In the genomic region with DNA sequence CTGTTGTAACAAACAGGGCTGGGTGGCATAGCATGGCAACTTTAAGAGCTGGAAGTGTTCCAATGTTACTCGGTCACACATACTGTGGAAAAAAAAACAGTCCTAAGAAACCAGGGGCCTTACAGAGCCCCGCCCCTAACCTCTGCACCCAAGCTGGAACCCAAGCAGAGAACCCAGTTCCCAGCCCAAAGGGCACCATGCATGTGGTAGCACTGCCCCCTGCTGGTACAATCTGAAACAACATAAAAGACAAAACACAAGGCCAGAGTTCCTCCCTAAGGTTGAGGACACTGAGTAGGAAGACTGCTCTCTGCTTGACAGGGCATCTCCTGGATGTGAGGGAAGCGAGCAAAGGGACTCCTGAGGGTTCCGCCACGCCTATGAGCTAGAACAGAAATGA, we compare ENCODE assay signal across 9 mouse cellular contexts. TPM values are rescaled to one million over a fixed set of nuclear protein-coding genes. Genes with fewer than 3 reads are reported as not detected.
DNase-seq lines count a peak whose midpoint lies in the region; ATAC-seq and TF ChIP-seq lines count a peak whose summit lies in the region.
"Had no signal": no experiment of that assay in that cellular context is flagged by ENCODE, and none has a peak within 500 bp of the region (broad histone marks: within the 10 kb centered on the region; RNA-seq: fewer than 3 reads in every experiment).

No protein-coding gene starts in this region.

- no peak overlapping the region for H3K4me2 ChIP-seq in hindbrain, embryonic 15.5 days

- H3K4me1 ChIP-seq in hindbrain, embryonic 15.5 days (replicated peaks): no peaks in the 10 kb centered on the region
- H3K4me1 ChIP-seq in olfactory bulb, adult 2 months (ENCODE audit: control insufficient read depth, insufficient read depth, low read length): no peaks in the 10 kb centered on the region

- 20% methylated on average over 5 of the region's 5 CpGs for WGBS in hindbrain, embryonic 15.5 days
- WGBS in olfactory bulb, adult 2 months: 22% methylated on average over 5 of the region's 5 CpGs

- no peak overlapping the region for H3K9ac ChIP-seq in hindbrain, embryonic 15.5 days

- TF ChIP-seq CTCF in olfactory bulb, adult 2 months (IDR thresholded peaks at IDR 0.05; ENCODE audit: insufficient read depth, low read depth, low read length): peak; percentile 69

- TF ChIP-seq POLR2A in olfactory bulb, adult 2 months (IDR thresholded peaks at IDR 0.05; ENCODE audit: insufficient read depth, low read depth, low read length): no peak

- no peaks in the 10 kb centered on the region for H3K36me3 ChIP-seq in hindbrain, embryonic 15.5 days

- H3K27me3 ChIP-seq in hindbrain, embryonic 15.5 days: no peaks in the 10 kb centered on the region

- no peak overlapping the region for H3K27ac ChIP-seq in hindbrain, embryonic 15.5 days (replicated peaks)
- H3K27ac ChIP-seq in olfactory bulb, adult 2 months (ENCODE audit: insufficient read depth, low read depth, low read length): no peak overlapping the region

- peak; percentile 10 to 52 for DNase-seq in spleen, postnatal 10 days (ENCODE audit: low spot score in 2 of 2)
- DNase-seq in spleen, postnatal 4 days (ENCODE audit: low spot score in 2 of 2): no peak
- DNase-seq in adrenal gland, postnatal 14 days: peak; percentile 77
- peak; percentile 83 for DNase-seq in embryo, embryonic 11 days
- DNase-seq in left cerebral cortex, postnatal 10 days (ENCODE audit: extremely low spot score in 1 of 2, low spot score in 2 of 2): peak; percentile 36 to 54
- DNase-seq in ovary, adult 18-20 months (ENCODE audit: low spot score): no peak

- no peak overlapping the region for H3K4me3 ChIP-seq in hindbrain, embryonic 15.5 days
- no peak overlapping the region for H3K4me3 ChIP-seq in olfactory bulb, adult 2 months (ENCODE audit: insufficient read depth, low read depth, low read length)

- 0 out of 2 replicates have a peak, but pooled peaks have one; percentile 43 for ATAC-seq in hindbrain, embryonic 15.5 days (ENCODE audit: low FRiP score, low read depth)

- intact Hi-C loops in left cerebral cortex, postnatal 10 days (cut with DNase I): loop anchor here (2.0 to 5.0 kb wide), 2 partner anchors 132 to 148 kb away; no protein-coding TSS in a partner anchor

- no peaks in the 10 kb centered on the region for H3K9me3 ChIP-seq in hindbrain, embryonic 15.5 days

RNA-seq across cellular contexts. Expression of a gene that starts 14.9 kb away (rescaled TPM):
- 4.6 and 5.3 TPM in 2 replicates for total RNA-seq in adrenal gland, postnatal 14 days (2021)
- 1.3 and 1.8 TPM in 2 replicates for polyA plus RNA-seq in hindbrain, embryonic 15.5 days (2015; fragmentation: Nextera tagmentation; extraction: Ambion mirVana)
- total RNA-seq in left cerebral cortex, postnatal 10 days (2021): 1 to 10 TPM; 2.1 to 2.9 TPM
- polyA plus RNA-seq in olfactory bulb, adult 2 months (2012; ENCODE audit: insufficient read depth, insufficient read length, low replicate concordance, missing spikeins): not detected in 2 replicates
- total RNA-seq: neutrophil, adult 5-6 weeks had no signal

Comparison
In these comparisons a context has a peak if more than half of its experiments do, and no peak if none do; other contexts are left out.
1. DNase-seq: peak in spleen, postnatal 10 days (2 of 2), adrenal gland, postnatal 14 days (single experiment), embryo, embryonic 11 days (single experiment) and left cerebral cortex, postnatal 10 days (2 of 2); none in spleen, postnatal 4 days (0 of 2) and ovary, adult 18-20 months (single experiment).